Mouse (Mus musculus) CD8-positive naive resting alpha-beta T cell, adult 2 months (primary cell): Measurements from ENCODE around the gene Camta1.

Experiments used
- DNase-seq, 2 experiments: peaks; one replicate each; pipeline ENCODE4 v3.0.0; 2022; ENCODE audit warnings: low read depth in 2 of 2, low spot score in 2 of 2

The Camta1 gene

DNA sequence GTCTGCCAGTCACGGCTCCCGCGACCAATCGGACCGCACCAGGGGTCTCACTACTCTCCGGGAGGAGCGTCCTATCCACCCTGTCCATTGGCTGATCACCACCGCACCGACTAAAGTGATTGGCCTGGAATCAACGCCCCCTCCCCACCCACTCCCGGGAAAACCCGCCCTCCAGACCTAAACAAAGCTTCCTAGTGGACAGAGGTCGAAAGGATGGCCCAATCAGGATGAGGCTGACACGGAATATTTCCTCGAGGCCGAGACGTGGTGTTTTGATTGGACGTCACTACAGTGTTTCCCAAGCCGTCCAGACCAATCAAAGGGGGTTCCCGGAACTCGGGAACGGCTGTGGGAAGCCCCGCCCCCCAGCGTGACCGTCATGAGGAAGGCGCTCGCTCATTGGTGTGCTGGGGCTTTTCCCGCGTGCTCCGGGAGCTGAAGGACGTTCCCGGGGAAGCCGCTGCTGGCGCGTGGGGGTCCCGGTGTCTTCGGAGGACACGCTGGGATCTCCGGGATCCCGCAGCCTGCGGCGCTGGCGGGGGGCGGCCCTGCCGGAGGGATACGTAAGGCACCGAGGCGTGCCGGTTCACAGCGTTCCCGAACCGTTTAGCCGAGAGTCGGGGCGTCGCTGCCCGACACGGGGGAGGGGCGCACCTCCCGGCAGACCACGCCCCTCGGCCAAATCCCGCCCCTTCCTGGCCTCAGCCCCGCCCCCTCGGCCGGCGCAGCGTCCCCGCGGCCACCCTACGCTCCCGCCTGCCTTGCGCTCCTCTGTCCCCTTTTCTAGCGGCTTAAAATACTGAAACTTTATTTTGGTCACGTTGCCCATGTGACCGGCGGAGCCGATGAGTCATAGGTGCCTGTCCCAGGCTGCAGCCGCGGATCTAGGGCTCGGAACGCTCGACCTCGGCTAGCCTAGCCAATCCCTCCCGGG lies at the start of gene Camta1:
TSS of gene Camta1 (minus strand) at position 71 of the 934 bp plus-strand sequence.
- peak; percentile 99 for DNase-seq

DNA sequence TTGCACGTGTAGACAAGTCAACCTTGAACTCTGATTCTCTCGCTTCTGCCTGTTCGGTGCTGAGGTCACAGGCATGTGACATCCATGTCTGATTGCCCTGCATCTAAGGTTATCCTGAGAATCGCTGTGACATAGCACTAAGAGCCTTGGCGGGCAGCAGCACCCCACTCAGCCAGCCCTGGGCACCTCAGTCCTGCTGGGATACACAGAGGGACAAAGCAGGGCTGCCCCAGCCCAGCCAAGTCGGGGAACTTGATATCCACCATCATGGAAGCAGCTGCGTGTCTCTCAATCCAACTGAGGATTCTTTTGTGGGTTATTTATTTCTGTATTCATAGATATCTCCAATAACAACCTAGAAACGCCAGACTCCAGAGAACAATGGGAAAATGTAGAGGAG lies 47.1 kb upstream of the Camta1 start:
- no peak for DNase-seq

DNA sequence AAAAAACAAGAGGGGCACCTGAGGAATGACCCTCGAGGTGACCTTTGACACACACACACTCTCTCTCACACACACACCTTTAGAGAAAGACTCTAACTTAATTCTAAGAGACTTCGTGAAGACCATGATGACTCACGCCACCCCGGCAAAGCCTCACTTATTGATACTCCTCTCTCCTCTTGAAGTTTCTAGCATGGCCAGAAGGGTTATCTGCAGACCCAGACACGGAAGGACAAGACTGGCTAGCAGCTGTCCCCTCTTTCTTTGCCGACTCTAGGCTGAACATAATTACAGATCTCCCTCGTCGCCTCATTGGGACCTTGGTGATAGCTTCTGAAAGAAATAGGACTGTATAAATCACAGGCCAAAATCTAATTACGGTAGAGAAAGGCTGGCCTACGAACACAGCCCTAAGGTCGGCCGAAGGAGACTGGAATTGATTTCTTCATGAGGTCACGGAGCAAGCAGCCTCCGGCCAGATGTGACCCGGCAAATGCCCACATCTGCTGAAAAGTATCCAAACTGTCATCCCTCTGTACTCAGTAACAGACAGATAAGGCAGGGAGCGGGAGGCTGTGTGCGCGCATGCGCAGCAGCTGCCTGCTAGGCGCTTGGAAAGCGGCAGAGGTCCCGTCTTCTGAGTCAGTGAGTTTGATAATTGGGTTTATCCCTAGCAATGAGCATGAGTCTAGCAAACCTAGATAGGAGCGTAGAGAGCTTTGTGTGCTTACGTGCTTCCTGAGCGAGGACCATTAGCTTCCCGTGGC lies 46.1 kb upstream of the Camta1 start:
- no peak for DNase-seq

DNA sequence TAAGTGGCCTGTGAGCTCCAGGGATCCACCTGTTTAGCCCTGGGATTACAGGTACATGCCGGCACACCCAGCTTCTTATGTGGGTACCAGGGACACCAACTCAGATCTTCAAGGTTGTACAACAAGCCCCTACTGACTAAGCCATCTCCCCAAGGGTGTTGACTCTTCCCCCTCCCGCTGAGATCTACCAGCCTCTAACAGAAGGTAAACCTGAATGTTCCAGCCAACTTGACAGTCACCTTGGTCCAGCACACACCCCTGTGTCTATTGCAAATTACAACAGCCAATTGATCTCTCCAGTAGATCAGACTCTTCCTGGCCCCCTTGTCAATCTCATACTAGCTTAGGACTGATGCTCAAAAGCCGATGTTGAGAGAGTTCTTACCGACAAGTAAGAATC lies 43.9 kb upstream of the Camta1 start:
- no peak for DNase-seq

DNA sequence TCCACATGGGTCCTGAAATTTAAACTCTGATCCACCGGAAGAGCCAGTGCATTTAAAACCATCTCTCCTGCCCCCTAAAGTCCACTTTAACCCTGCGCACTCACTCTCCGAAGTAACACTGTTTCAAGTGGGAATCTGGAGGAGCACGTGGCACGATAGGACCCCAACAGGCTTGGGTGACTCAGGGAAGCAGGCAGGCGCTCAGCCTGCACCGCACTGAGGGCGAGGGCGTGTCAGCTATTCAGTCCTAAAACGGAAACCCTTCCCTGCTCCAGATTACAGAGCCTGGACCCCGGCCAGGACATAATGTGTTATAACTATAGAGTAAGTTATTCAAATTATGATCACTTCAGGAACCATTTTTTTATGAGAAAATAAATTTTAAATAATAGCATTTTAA lies 42.4 kb upstream of the Camta1 start:
- no peak for DNase-seq

DNA sequence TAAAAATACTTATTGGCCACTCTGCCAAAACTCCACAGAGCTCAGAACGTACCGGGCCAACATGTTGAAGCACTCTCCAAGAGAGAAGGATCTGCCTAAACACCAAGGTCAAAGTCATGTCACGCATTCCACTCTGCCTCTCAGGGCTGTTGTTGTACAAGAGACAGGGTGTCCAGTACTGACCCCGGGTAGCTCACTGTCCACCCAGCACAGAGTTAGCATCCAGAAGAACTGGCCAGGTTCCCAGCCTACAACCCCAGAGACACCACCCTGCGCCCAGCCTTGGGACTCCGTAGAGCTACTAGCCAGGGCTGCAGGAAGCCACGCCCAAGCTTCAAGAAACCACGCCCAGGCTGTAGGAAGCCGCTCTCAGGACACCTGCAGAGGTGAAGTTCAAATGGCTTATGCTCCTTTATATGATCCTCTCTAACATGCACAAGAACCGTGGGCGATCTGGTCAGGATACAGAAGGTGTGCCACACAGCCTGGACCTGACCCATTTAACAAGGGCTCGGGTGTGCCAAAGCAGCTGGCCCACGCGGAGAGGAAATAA lies 41.1 kb upstream of the Camta1 start:
- DNase-seq = no peak

DNA sequence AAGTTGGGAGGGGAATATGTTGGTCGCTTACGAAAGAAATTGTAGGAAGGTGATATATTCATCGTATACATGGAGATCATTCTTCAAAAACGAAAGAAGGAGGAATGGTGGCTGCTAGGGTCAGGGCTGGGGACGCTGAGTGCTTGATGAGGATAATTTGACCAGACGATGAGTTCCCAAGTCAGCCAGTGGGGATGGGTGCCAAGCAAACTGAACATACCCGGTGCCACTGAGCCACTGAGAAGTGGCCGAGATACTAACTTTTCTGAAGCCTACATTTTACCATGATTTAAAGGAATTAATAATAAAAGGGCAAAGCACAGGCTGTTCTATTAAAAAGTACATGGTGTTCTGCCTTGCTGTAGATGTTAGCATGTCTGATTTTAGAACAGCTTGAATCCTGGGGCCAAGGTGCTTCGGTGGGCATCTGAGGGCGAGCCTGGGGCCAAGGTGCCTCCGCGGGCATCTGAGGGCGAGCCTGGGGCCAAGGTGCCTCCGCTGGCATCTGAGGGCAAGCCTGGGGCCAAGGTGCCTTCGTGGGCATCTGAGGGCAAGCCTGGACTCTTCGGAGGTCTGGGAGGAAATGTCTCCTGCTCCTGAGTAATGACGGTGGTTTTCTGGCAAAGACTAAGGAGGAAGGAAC lies 40.5 kb upstream of the Camta1 start:
- DNase-seq = no peak

DNA sequence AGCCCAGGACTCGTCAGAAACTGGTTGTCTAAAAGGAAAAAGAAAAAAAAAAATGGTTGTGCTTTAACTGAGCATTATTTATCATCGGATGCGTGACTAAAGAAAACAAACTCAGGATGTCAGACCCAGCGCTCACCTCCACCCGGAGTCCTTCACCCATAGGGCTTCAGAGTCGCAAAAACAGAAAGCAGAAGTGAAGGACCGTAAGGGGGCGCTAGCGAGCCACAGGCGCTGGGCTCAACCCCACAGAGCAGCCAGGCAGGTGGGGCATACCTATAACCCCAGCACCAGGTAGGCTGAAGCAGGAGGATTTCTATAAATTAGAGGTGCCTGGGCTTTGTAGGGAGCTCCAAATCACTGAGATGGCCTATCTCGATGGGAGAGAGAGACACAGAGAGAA lies 39.7 kb upstream of the Camta1 start:
- peak in 1 of 2 experiments; percentile 2 for DNase-seq

DNA sequence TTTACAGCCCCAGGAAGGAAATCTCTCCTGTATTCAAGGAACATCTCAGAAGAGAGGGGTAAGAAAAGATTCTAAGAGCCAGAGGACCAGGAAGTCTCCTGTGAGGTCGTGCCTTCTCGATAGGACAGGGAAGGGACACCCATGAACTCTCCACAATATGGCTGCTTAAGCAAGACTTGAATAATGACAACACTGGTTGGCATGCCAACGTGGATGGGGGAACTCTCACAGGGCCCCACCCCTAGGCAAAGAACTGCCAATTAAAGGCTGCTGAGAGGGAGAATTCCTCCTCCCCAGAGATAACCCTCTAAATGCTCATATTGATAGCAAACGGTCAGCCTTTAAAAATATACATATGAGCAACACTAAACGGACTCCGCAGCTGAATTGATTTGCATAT lies 39.1 kb upstream of the Camta1 start:
- no peak for DNase-seq

DNA sequence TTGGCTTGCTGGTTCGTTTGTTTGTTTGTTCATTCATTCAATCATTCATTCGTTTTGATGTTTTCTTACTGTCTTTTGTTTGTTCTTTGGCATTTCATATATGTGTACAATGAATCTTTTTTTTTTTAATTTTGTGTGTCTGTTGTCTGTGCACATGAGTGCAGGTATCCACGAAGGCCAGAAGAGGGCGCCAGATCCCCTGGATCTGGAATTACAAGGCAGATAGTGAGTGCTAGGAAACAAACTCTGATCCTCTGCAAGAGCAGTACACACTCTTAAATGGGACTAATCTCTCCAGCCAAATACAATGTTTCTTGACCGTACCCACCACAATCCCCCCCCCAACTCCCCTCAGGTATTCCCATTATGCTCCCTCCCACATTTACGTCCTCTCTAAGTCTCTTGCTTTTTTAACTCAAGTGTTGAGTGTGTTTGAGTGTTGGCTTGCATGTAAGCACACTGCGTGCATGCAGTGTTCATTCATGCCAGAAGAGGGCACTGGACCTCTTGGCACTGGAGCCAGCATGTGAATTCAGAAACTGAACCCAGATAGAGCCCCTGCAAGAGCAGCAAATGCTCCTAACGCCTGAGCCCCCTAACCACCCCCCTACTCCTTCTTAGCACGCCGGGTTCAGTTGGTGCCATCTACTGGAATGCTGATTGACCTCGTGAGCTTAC lies 38.2 kb upstream of the Camta1 start:
- DNase-seq = no peak

DNA sequence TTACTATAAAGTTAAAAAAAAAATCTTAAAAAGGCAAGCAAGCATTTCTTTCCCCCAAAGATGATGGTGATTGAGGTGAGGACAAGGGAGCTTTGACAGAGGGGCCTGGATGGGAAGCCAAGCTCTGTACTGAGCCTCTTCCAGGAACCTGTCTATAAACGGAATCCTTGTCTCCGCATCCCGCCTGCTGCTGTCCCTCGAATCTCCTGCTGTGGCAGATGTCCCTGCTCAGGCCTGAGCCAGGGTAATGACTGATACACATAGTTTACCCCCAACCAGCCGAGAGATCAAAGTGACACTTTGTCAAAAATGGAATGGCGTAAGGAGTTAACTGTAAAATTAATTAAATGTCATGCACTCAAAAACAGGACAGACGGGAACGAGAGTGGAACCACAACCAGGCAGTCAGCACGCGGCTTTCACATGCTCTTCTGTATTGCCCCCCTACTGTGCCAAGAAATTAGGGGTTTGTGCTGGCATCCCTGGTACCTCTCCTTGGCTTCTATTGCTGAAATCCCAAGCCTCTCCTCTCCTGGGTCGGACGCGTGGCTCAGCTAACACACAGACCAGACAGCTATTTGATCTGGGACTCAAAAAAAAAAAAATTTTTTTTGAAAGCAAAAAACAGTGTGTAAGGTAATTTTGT lies 37.0 kb upstream of the Camta1 start:
- no peak for DNase-seq

DNA sequence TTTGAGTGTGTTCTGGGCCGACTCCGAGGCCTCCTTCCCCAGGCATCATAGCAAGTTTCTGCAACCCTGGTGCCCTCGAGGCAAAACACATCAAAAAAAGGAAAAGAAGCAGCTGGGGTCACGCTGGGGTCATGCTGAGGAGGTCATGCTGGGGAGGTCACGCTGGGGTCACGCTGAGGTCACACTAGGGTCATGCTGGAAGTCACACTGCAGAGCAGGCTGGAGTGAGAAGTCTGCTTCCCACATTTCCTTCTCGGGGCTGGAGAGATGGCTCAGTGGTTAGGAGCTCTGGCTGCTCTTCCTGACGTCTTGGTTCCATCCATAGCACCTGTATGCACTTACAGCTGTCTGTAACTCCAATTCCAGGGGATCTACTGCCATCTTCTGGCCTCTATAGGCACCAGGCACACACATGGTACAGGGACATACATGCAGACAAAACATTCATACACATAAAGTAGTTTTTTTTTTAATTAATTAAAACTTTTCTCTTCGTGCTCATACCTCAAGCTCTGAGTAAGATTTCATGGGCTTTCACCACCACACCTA lies 35.5 kb upstream of the Camta1 start:
- no peak for DNase-seq

DNA sequence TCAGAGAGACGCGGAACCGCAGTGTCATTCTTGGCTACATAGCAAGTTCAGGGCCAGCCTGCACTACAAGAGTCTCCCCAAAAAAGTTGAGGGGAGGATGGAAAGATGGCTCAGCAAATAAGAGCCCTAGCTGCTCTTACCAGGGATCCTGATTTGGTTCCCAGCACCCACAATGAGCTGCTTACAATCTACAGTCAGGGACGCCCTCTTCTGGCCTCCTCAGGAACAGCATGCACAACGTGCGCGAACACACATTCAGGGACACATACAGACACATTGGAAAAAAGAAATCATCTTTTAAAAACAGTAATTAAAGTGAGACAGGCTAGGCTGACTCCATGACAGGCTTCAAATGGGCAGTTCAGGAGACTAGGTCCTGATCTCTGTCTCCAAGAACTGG lies 33.9 kb upstream of the Camta1 start:
- no peak for DNase-seq

DNA sequence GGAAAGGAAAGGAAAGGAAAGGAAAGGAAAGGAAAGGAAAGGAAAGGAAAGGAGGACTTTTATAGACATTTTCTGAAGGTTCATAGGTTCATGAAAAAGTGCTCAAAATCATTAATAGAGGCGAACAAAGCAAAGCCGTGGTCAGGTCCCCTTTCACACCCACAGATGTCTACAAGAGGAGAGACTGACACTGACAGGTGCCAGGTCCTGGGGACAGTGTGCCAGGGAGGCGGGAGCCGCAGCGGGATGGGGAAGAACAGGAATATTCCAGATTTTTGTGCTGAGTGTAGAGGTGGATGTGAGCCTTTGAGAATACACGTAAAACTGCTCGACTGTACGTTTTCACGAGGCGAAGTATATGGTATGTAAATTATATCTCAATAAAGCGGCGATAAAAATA lies 33.2 kb upstream of the Camta1 start:
- DNase-seq = no peak

DNA sequence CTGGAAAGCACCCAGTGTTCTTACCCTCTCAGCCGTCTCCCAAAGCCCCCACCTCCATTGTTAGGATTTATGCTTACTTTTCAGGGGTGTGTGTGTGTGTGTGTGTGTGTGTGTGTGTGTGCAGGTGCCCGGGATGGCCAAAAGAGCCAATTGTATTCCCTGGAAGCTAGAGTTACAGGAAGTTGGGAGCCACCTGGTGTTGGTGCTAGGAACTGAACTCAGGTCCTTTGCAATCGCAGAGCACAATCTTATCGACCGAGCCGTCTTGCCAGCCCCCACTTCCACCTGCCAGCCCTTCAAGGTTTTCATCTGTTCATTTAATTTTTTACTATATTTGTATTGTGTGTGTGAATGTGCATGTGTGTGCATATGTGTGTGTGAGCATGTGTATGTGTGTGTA lies 31.6 kb upstream of the Camta1 start:
- DNase-seq = no peak

DNA sequence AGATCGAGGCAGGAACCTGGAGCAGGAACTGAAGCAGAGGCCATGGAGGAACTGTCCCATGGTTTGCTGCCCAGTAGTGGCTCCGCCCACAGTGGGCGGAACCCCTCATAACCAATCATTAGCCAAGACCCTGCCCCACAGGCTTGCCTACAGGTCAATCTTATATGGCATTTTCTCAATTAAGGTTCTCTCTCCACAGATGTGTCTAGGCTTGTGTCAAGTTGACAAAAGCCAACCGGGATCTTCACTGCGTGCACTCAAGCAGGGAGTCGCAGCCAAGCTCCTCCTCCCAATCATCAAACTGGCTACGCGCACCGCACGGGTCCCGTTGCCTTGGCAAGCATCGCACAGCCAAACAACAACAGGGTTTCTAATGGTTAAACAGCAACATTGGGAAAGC lies 19.9 kb upstream of the Camta1 start:
- DNase-seq = no peak

DNA sequence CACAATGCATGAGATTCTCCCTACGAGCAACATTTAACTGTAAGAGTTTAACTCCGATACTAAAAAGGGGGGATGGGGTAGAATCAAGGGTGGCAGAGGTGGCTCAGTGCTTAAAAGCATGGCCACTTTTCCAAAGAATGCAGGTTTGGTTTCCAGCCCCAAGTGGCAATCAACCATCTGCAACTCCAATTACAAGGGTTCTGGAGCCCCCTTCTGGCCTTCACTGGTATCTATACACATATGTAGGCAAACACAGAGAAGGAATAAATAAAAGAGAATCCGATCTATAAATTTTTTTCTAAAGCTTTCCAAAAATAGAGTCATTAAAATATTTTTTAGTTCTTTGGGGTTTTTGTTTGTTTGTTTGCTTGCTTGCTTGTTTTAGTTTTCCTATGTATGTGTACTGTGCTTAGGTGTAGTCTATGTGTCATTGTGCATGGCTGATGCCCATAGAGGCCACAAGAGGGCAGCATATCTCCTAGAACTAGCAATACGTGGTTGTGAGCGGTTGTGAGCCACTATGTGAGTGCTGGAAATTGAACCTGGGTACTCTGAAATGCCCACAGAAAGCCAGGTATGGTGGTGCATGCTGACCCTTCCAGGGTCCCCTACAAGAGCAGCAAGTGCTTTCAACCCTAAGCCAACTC lies 18.5 kb upstream of the Camta1 start:
- no peak for DNase-seq

DNA sequence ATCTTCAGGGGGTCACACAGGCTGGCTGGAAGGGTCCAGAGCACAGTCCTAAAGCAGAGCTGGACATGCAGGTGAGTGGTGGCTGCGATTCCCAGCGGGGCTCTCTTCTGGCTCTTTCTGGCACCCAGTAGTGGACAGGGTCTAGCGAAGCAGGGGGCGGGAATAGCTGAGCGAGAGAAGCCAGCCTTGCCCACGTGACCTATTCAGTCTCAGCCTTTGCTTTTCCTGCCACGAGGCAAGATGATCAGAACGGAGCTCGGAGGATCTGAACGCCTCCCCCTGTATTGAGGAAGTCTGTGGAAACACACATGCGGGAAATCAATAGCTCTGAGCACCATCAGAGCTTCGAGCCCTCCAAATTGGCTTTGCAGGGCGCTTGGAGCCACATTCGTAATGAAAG lies 14.7 kb upstream of the Camta1 start:
- no peak for DNase-seq

DNA sequence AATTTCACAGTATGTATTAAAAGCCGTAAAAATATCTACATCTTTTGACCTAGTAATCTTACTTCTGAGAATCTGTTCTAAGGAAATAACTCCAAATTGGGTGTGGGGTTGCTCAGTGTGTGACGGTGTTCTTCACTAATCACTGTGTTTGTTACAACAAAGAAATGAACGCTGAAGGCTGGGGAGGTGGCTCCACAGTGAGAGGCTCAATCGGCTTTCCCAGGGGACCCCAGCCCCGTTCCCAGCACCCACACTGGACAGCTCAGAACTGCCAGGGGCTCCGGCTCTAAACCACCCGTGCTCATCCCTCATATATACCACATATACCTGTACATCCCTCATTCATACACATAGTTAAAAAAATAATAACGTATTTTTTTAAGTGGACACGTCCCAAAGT lies 1.8 kb upstream of the Camta1 start:
- no peak for DNase-seq

DNA sequence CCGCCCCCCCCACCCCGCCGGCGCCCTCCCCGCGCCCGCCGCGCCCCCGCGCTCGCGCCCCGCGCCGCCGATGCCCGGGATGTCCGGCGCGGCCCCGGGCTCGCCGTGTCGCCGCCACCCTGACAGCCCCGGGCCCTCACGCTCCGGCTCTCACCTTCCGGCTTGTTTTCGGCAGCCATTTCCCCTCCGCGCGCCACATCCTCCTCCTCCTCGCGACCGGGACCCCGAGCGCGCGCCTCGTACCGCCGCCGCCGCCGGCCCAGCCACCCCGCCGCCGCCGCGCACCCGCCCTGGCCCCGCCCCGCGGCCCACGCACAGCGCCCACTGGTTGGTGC lies 238 bp downstream of the Camta1 start:
- DNase-seq = no peak
